Mouse (Mus musculus): Measurements from ENCODE around the gene Smg9. TPM values are rescaled to one million over a fixed set of nuclear protein-coding genes. Genes with fewer than 3 reads are reported as not detected.
A peak's percentile ranks its signal among the peaks of the same experiment; 100 is the strongest.

Gene Smg9
- 13.8 and 18.6 TPM in 2 replicates for polyA plus RNA-seq (2014; fragmentation: Nextera tagmentation; extraction: Ambion mirVana)

- WGBS, result 3% methylated on average over 66 of the region's 66 CpGs
- ATAC-seq (replicated peaks; ENCODE audit: insufficient number of reproducible peaks, low FRiP score, low TSS enrichment, low read depth), result peak; percentile 93
Measured at GRCm38 (mm10) chr7:24399256-24400081, at the start of gene Smg9. Gene Smg9 (plus strand): TSS chr7:24399619.

GRCm38 (mm10) chr7:24355646-24356045 lies 43.8 kb upstream of the Smg9 start:
- Histone ChIP-seq H3K4me2 (ENCODE audit: low read depth, low read length) (no peak overlapping the region), H3K4me3 (ENCODE audit: low read depth, low read length) (no peak overlapping the region), H3K9ac (replicated peaks; ENCODE audit: low read length) (no peak overlapping the region), H3K36me3 (replicated peaks; ENCODE audit: control insufficient read depth, insufficient read depth, low read depth, low read length) (no peaks in the 10 kb centered on the region), H3K4me1 (ENCODE audit: control insufficient read depth, insufficient read depth, low read length) (no peaks in the 10 kb centered on the region), H3K9me3 (replicated peaks; ENCODE audit: control insufficient read depth, low read length) (no peaks in the 10 kb centered on the region), H3K27me3 (ENCODE audit: control insufficient read depth, insufficient read depth, low read length) (no peaks in the 10 kb centered on the region; the same call in 1 of the 2 replicates), H3K27ac (replicated peaks; ENCODE audit: low read depth, low read length) (no peak overlapping the region)
- ATAC-seq (replicated peaks; ENCODE audit: insufficient number of reproducible peaks, low FRiP score, low TSS enrichment, low read depth), result no peak
- 87% methylated on average over 6 of the region's 6 CpGs for WGBS
- no peak for DNase-seq (ENCODE audit: low spot score)

More at GRCm38 (mm10) chr7:24399256-24400081, at the start of gene Smg9:
- Histone ChIP-seq H3K9ac (replicated peaks; ENCODE audit: low read length) (peak within 1 kb of the TSS; percentile 74), H3K4me3 (ENCODE audit: low read depth, low read length) (peak within 1 kb of the TSS; percentile 58), H3K9me3 (replicated peaks; ENCODE audit: control insufficient read depth, low read length) (no peaks in the 10 kb centered on the region), H3K4me1 (ENCODE audit: control insufficient read depth, insufficient read depth, low read length) (no peaks in the 10 kb centered on the region), H3K27me3 (ENCODE audit: control insufficient read depth, insufficient read depth, low read length) (no peaks in the 10 kb centered on the region), H3K27ac (replicated peaks; ENCODE audit: low read depth, low read length) (peak within 1 kb of the TSS; percentile 92), H3K4me2 (ENCODE audit: low read depth, low read length) (peak within 1 kb of the TSS; percentile 46), H3K36me3 (replicated peaks; ENCODE audit: control insufficient read depth, insufficient read depth, low read depth, low read length) (peaks cover 2% of the 10 kb centered on the region)
- peak; percentile 98 for DNase-seq (ENCODE audit: low spot score)

- H3K27ac ChIP-seq (replicated peaks; ENCODE audit: low read depth, low read length), result no peak overlapping the region
- no peaks in the 10 kb centered on the region for H3K4me1 ChIP-seq (ENCODE audit: control insufficient read depth, insufficient read depth, low read length)
- no peaks in the 10 kb centered on the region for H3K36me3 ChIP-seq (replicated peaks; ENCODE audit: control insufficient read depth, insufficient read depth, low read depth, low read length)
- H3K27me3 ChIP-seq (ENCODE audit: control insufficient read depth, insufficient read depth, low read length), result no peaks in the 10 kb centered on the region; the same call in 1 of the 2 replicates
- no peak overlapping the region for H3K4me3 ChIP-seq (ENCODE audit: low read depth, low read length)
- H3K9me3 ChIP-seq (replicated peaks; ENCODE audit: control insufficient read depth, low read length), result no peaks in the 10 kb centered on the region
- no peak for ATAC-seq (replicated peaks; ENCODE audit: insufficient number of reproducible peaks, low FRiP score, low TSS enrichment, low read depth)
- no peak for DNase-seq (ENCODE audit: low spot score)
- no peak overlapping the region for H3K4me2 ChIP-seq (ENCODE audit: low read depth, low read length)
- 75% methylated on average over 10 of the region's 10 CpGs for WGBS
- no peak overlapping the region for H3K9ac ChIP-seq (replicated peaks; ENCODE audit: low read length)
Measured at GRCm38 (mm10) chr7:24356081-24356480, 43.3 kb upstream of the Smg9 start.

GRCm38 (mm10) chr7:24357899-24358298 lies 41.5 kb upstream of the Smg9 start:
- no peak for ATAC-seq (replicated peaks; ENCODE audit: insufficient number of reproducible peaks, low FRiP score, low TSS enrichment, low read depth)
- no peak overlapping the region for H3K9ac ChIP-seq (replicated peaks; ENCODE audit: low read length)
- no peaks in the 10 kb centered on the region for H3K4me1 ChIP-seq (ENCODE audit: control insufficient read depth, insufficient read depth, low read length)
- H3K4me3 ChIP-seq (ENCODE audit: low read depth, low read length), result no peak overlapping the region
- H3K4me2 ChIP-seq (ENCODE audit: low read depth, low read length), result no peak overlapping the region
- no peak for DNase-seq (ENCODE audit: low spot score)
- no peak overlapping the region for H3K27ac ChIP-seq (replicated peaks; ENCODE audit: low read depth, low read length)
- H3K9me3 ChIP-seq (replicated peaks; ENCODE audit: control insufficient read depth, low read length), result no peaks in the 10 kb centered on the region
- no peaks in the 10 kb centered on the region for H3K36me3 ChIP-seq (replicated peaks; ENCODE audit: control insufficient read depth, insufficient read depth, low read depth, low read length)
- WGBS, result 52% methylated on average over 4 of the region's 4 CpGs
- no peaks in the 10 kb centered on the region for H3K27me3 ChIP-seq (ENCODE audit: control insufficient read depth, insufficient read depth, low read length)

GRCm38 (mm10) chr7:24359269-24359668 lies 40.1 kb upstream of the Smg9 start:
- Histone ChIP-seq H3K36me3 (replicated peaks; ENCODE audit: control insufficient read depth, insufficient read depth, low read depth, low read length) (no peaks in the 10 kb centered on the region), H3K4me2 (ENCODE audit: low read depth, low read length) (no peak overlapping the region), H3K9ac (replicated peaks; ENCODE audit: low read length) (no peak overlapping the region), H3K9me3 (replicated peaks; ENCODE audit: control insufficient read depth, low read length) (no peaks in the 10 kb centered on the region), H3K27me3 (ENCODE audit: control insufficient read depth, insufficient read depth, low read length) (no peaks in the 10 kb centered on the region), H3K4me3 (ENCODE audit: low read depth, low read length) (no peak overlapping the region), H3K4me1 (ENCODE audit: control insufficient read depth, insufficient read depth, low read length) (no peaks in the 10 kb centered on the region), H3K27ac (replicated peaks; ENCODE audit: low read depth, low read length) (no peak overlapping the region)
- ATAC-seq (replicated peaks; ENCODE audit: insufficient number of reproducible peaks, low FRiP score, low TSS enrichment, low read depth) (no peak), DNase-seq (ENCODE audit: low spot score) (peak; percentile 76)
- WGBS, result 33% methylated on average over 9 of the region's 9 CpGs

GRCm38 (mm10) chr7:24361001-24361400 lies 38.4 kb upstream of the Smg9 start:
- no peak for DNase-seq (ENCODE audit: low spot score)
- H3K4me1 ChIP-seq (ENCODE audit: control insufficient read depth, insufficient read depth, low read length), result no peaks in the 10 kb centered on the region
- no peak for ATAC-seq (replicated peaks; ENCODE audit: insufficient number of reproducible peaks, low FRiP score, low TSS enrichment, low read depth)
- no peaks in the 10 kb centered on the region for H3K36me3 ChIP-seq (replicated peaks; ENCODE audit: control insufficient read depth, insufficient read depth, low read depth, low read length)
- no peaks in the 10 kb centered on the region for H3K9me3 ChIP-seq (replicated peaks; ENCODE audit: control insufficient read depth, low read length)
- H3K27ac ChIP-seq (replicated peaks; ENCODE audit: low read depth, low read length), result no peak overlapping the region
- 66% methylated on average over 4 of the region's 4 CpGs for WGBS
- H3K9ac ChIP-seq (replicated peaks; ENCODE audit: low read length), result no peak overlapping the region
- no peak overlapping the region for H3K4me3 ChIP-seq (ENCODE audit: low read depth, low read length)
- H3K27me3 ChIP-seq (ENCODE audit: control insufficient read depth, insufficient read depth, low read length), result no peaks in the 10 kb centered on the region
- no peak overlapping the region for H3K4me2 ChIP-seq (ENCODE audit: low read depth, low read length)

GRCm38 (mm10) chr7:24363228-24363627 lies 36.2 kb upstream of the Smg9 start:
- DNase-seq (ENCODE audit: low spot score) (peak; percentile 45), ATAC-seq (replicated peaks; ENCODE audit: insufficient number of reproducible peaks, low FRiP score, low TSS enrichment, low read depth) (no peak)
- H3K4me3 ChIP-seq (ENCODE audit: low read depth, low read length), result no peak overlapping the region
- no peaks in the 10 kb centered on the region for H3K4me1 ChIP-seq (ENCODE audit: control insufficient read depth, insufficient read depth, low read length)
- no peak overlapping the region for H3K9ac ChIP-seq (replicated peaks; ENCODE audit: low read length)
- H3K27me3 ChIP-seq (ENCODE audit: control insufficient read depth, insufficient read depth, low read length), result no peaks in the 10 kb centered on the region
- H3K9me3 ChIP-seq (replicated peaks; ENCODE audit: control insufficient read depth, low read length), result no peaks in the 10 kb centered on the region
- H3K36me3 ChIP-seq (replicated peaks; ENCODE audit: control insufficient read depth, insufficient read depth, low read depth, low read length), result no peaks in the 10 kb centered on the region
- no peak overlapping the region for H3K4me2 ChIP-seq (ENCODE audit: low read depth, low read length)
- 21% methylated on average over 6 of the region's 7 CpGs for WGBS
- no peak overlapping the region for H3K27ac ChIP-seq (replicated peaks; ENCODE audit: low read depth, low read length)

- Histone ChIP-seq H3K36me3 (replicated peaks; ENCODE audit: control insufficient read depth, insufficient read depth, low read depth, low read length) (no peaks in the 10 kb centered on the region), H3K27ac (replicated peaks; ENCODE audit: low read depth, low read length) (no peak overlapping the region), H3K27me3 (ENCODE audit: control insufficient read depth, insufficient read depth, low read length) (no peaks in the 10 kb centered on the region), H3K4me1 (ENCODE audit: control insufficient read depth, insufficient read depth, low read length) (no peaks in the 10 kb centered on the region), H3K9me3 (replicated peaks; ENCODE audit: control insufficient read depth, low read length) (no peaks in the 10 kb centered on the region), H3K9ac (replicated peaks; ENCODE audit: low read length) (0 out of 2 replicates have a peak overlapping the region, but pooled peaks have one; percentile 22), H3K4me2 (ENCODE audit: low read depth, low read length) (no peak overlapping the region), H3K4me3 (ENCODE audit: low read depth, low read length) (no peak overlapping the region)
- peak; percentile 92 for DNase-seq (ENCODE audit: low spot score)
- no peak for ATAC-seq (replicated peaks; ENCODE audit: insufficient number of reproducible peaks, low FRiP score, low TSS enrichment, low read depth)
- WGBS, result 22% methylated on average over 10 of the region's 10 CpGs
Measured at GRCm38 (mm10) chr7:24364827-24365226, 34.6 kb upstream of the Smg9 start.
